Mouse (Mus musculus) myocyte (in vitro differentiated cells): ENCODE data around the gene Serpina1b. TPM values are rescaled to one million over a fixed set of nuclear protein-coding genes. Genes with fewer than 3 reads are reported as not detected.

ENCODE experiments used
- H3K27me3 ChIP-seq: one replicate; pipeline ENCODE4 v1.6.1; 2011; ENCODE audit not compliant: control insufficient read depth, insufficient read depth, insufficient read length
- H3K36me3 ChIP-seq: one replicate; pipeline ENCODE4 v1.6.1; 2011; ENCODE audit not compliant: control insufficient read depth, insufficient read depth
- H3K4me2 ChIP-seq: one replicate; pipeline ENCODE4 v1.6.1; 2011; ENCODE audit warnings: low read depth, control low read depth
- H3K4me3 ChIP-seq: one replicate; pipeline ENCODE4 v1.5.1; 2011; ENCODE audit warnings: mild to moderate bottlenecking, control low read depth, moderate library complexity
- H3K79me2 ChIP-seq: one replicate; pipeline ENCODE4 v1.6.1; 2011; ENCODE audit not compliant: control insufficient read depth, insufficient read depth
- H3ac ChIP-seq: one replicate; pipeline ENCODE4 v1.6.1; 2011; ENCODE audit not compliant: control insufficient read depth, insufficient read length
- CEBPB ChIP-seq: IDR thresholded peaks from 2 replicates; pipeline ENCODE4 v1.6.1; 2011; ENCODE audit warnings: mild to moderate bottlenecking, moderate library complexity; ENCODE audit not compliant: poor library complexity, insufficient read depth, severe bottlenecking
- E2F4 ChIP-seq: IDR thresholded peaks from one replicate; pipeline ENCODE4 v1.6.1; 2011; ENCODE audit warnings: mild to moderate bottlenecking, control low read depth, moderate library complexity; ENCODE audit not compliant: insufficient read depth
- MAX ChIP-seq: IDR thresholded peaks from one replicate; pipeline ENCODE4 v1.6.1; 2011; ENCODE audit warnings: low read depth, mild to moderate bottlenecking, control low read depth
- MYOD1 ChIP-seq, 3 experiments: IDR thresholded peaks; one replicate each; pipeline ENCODE4 v1.6.1; 2011; ENCODE audit warnings: control low read depth in 2 of 3, low read depth in 2 of 3, mild to moderate bottlenecking in 2 of 3, moderate library complexity in 1 of 3; ENCODE audit not compliant: insufficient read length in 2 of 3, control insufficient read depth in 1 of 3
- MYOG ChIP-seq, 3 experiments: IDR thresholded peaks; one replicate each; pipeline ENCODE4 v1.6.1; 2011; ENCODE audit warnings: control low read depth in 2 of 3, low read depth in 2 of 3, mild to moderate bottlenecking in 2 of 3; ENCODE audit not compliant: insufficient read length in 2 of 3, control insufficient read depth in 1 of 3, insufficient read depth in 1 of 3
- POLR2A ChIP-seq: IDR thresholded peaks from one replicate; pipeline ENCODE4 v1.6.1; 2011; ENCODE audit warnings: low read depth, mild to moderate bottlenecking, control low read depth, moderate library complexity; ENCODE audit not compliant: insufficient read length
- POLR2AphosphoS2 ChIP-seq: IDR thresholded peaks from one replicate; pipeline ENCODE4 v1.6.1; 2011; ENCODE audit warnings: low read depth, control low read depth; ENCODE audit not compliant: insufficient read length
- REST ChIP-seq: IDR thresholded peaks from one replicate; pipeline ENCODE4 v1.6.1; 2011; ENCODE audit warnings: mild to moderate bottlenecking, control low read depth, moderate library complexity; ENCODE audit not compliant: insufficient read depth, insufficient read length
- SRF ChIP-seq: IDR thresholded peaks from one replicate; pipeline ENCODE4 v1.6.1; 2011; ENCODE audit warnings: low read depth; ENCODE audit not compliant: control insufficient read depth, insufficient read length
- TCF12 ChIP-seq: IDR thresholded peaks from one replicate; pipeline ENCODE4 v1.6.1; 2011; ENCODE audit warnings: mild to moderate bottlenecking, control low read depth; ENCODE audit not compliant: poor library complexity, insufficient read depth, severe bottlenecking
- TCF3 ChIP-seq: IDR thresholded peaks from one replicate; pipeline ENCODE4 v1.6.1; 2011; ENCODE audit warnings: low read depth, control low read depth; ENCODE audit not compliant: insufficient read length
- USF1 ChIP-seq: IDR thresholded peaks from one replicate; pipeline ENCODE4 v1.6.1; 2011; ENCODE audit warnings: low read depth, mild to moderate bottlenecking, control low read depth, moderate library complexity
- polyA plus RNA-seq: library from polyadenylated mRNA; unstranded; fragments of >200 nt; fragmentation: generic; extraction: Trizol; gene quantifications from one replicate; pipeline ENCODE4 v1.2.1, GENCODE M21; 2012; ENCODE audit warnings: missing spikeins

Gene Serpina1b
- polyA plus RNA-seq, 1 experiment = not detected

- Histone ChIP-seq H3K36me3 (no peaks in the 10 kb centered on the region), H3K4me2 (no peak overlapping the region), H3K27me3 (no peaks in the 10 kb centered on the region), H3ac (no peak overlapping the region), H3K4me3 (no peak overlapping the region), H3K79me2 (no peaks in the 10 kb centered on the region)
- TF ChIP-seq MYOG (IDR thresholded peaks at IDR 0.05; ENCODE audit: control insufficient read depth in 1 of 3, insufficient read depth in 1 of 3, insufficient read length in 2 of 3, low read depth in 2 of 3) = no peak
- TF ChIP-seq E2F4 = no peak
- no peak for TF ChIP-seq CEBPB
- TF ChIP-seq POLR2A = no peak
- no peak for TF ChIP-seq TCF3
- TF ChIP-seq MAX = no peak
- no peak for TF ChIP-seq USF1
- no peak for TF ChIP-seq POLR2AphosphoS2
- TF ChIP-seq REST = no peak
Measured at GRCm38 (mm10) chr12:103710405-103710804, 119.8 kb downstream of the Serpina1b start.

- Histone ChIP-seq H3K4me2 (no peak overlapping the region), H3K27me3 (no peaks in the 10 kb centered on the region), H3K79me2 (no peaks in the 10 kb centered on the region), H3ac (no peak overlapping the region), H3K4me3 (no peak overlapping the region), H3K36me3 (no peaks in the 10 kb centered on the region)
- TF ChIP-seq POLR2A (no peak), SRF (no peak), TCF12 (no peak), POLR2AphosphoS2 (no peak), MYOG (IDR thresholded peaks at IDR 0.05; ENCODE audit: control insufficient read depth in 1 of 3, insufficient read depth in 1 of 3, insufficient read length in 2 of 3, low read depth in 2 of 3) (no peak), MAX (no peak), CEBPB (no peak), REST (no peak), TCF3 (no peak), MYOD1 (IDR thresholded peaks at IDR 0.05; ENCODE audit: control insufficient read depth in 1 of 3, insufficient read length in 2 of 3, low read depth in 2 of 3) (no peak)
Measured at GRCm38 (mm10) chr12:103706113-103706512, 124.1 kb downstream of the Serpina1b start.

- Histone ChIP-seq H3K4me2 (no peak overlapping the region), H3K27me3 (no peaks in the 10 kb centered on the region), H3K79me2 (no peaks in the 10 kb centered on the region), H3K4me3 (no peak overlapping the region), H3K36me3 (no peaks in the 10 kb centered on the region), H3ac (no peak overlapping the region)
- no peak for TF ChIP-seq REST
- no peak for TF ChIP-seq SRF
Measured at GRCm38 (mm10) chr12:103705547-103705946, 124.6 kb downstream of the Serpina1b start.

DNA sequence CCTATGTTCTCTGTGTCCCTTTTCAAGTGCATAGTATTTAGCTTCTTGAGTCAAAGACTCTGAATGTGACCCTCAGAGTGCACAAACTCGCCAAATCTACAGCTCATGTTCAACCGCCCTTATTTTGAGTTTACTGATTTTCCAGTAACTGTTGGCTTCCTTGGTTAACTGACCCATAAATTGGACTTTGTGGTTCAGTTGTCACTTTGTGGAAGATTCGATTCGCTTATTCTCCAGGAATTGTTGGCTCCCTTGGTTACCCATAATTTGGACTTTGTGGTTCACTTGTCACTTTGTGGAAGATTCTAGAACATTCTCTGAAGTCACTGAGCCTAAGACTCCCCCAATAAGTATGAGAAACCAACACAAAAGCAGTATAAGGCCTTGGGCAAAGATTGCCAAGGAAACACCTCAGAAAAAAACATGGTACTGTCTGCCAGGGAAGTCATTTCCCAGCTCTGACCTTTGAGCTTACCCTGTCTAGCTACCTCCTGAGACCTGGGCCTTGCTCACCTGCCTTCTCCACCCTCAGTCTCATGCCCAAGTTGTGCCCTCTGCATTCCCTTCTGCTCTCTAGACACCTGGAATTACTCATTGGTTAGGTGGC, 129.9 kb downstream of the Serpina1b start:
- TF ChIP-seq POLR2A (no peak), E2F4 (no peak), TCF12 (no peak), REST (no peak), TCF3 (no peak)

GRCm38 (mm10) chr12:103695429-103695828, 134.7 kb downstream of the Serpina1b start, which contains the start of gene Serpina1f:
Gene Serpina1f, minus strand, starts transcription at chr12:103695529.
- no peaks in the 10 kb centered on the region for H3K36me3 ChIP-seq
- H3K27me3 ChIP-seq = no peaks in the 10 kb centered on the region
- H3ac ChIP-seq = no peak within 1 kb of the TSS
- H3K79me2 ChIP-seq = no peaks in the 10 kb centered on the region
- no peak within 1 kb of the TSS for H3K4me2 ChIP-seq
- no peak within 1 kb of the TSS for H3K4me3 ChIP-seq
- TF ChIP-seq E2F4 (no peak), POLR2A (no peak), USF1 (no peak), MYOG (IDR thresholded peaks at IDR 0.05; ENCODE audit: control insufficient read depth in 1 of 3, insufficient read depth in 1 of 3, insufficient read length in 2 of 3, low read depth in 2 of 3) (no peak), MYOD1 (IDR thresholded peaks at IDR 0.05; ENCODE audit: control insufficient read depth in 1 of 3, insufficient read length in 2 of 3, low read depth in 2 of 3) (no peak), CEBPB (no peak), SRF (no peak), TCF3 (no peak), POLR2AphosphoS2 (no peak), REST (no peak), MAX (no peak), TCF12 (no peak)

More for the DNA sequence above, 129.9 kb downstream of the Serpina1b start:
- Histone ChIP-seq H3ac (no peak overlapping the region), H3K36me3 (no peaks in the 10 kb centered on the region), H3K4me2 (no peak overlapping the region), H3K79me2 (no peaks in the 10 kb centered on the region), H3K4me3 (no peak overlapping the region), H3K27me3 (no peaks in the 10 kb centered on the region)
